Mouse (Mus musculus) liver, postnatal 0 days (tissue): ENCODE measurements around the gene Fam102a.

ENCODE experiments used
- CTCF ChIP-seq: sonication (generic); IDR thresholded peaks from 2 replicates; pipeline ENCODE4 v1.5.1; 2016; ENCODE audit warnings: antibody characterized with exemption, low read depth
- EP300 ChIP-seq: IDR thresholded peaks from 2 replicates; pipeline ENCODE4 v1.6.1; 2016; ENCODE audit warnings: antibody characterized with exemption, low read depth, mild to moderate bottlenecking

DNA sequence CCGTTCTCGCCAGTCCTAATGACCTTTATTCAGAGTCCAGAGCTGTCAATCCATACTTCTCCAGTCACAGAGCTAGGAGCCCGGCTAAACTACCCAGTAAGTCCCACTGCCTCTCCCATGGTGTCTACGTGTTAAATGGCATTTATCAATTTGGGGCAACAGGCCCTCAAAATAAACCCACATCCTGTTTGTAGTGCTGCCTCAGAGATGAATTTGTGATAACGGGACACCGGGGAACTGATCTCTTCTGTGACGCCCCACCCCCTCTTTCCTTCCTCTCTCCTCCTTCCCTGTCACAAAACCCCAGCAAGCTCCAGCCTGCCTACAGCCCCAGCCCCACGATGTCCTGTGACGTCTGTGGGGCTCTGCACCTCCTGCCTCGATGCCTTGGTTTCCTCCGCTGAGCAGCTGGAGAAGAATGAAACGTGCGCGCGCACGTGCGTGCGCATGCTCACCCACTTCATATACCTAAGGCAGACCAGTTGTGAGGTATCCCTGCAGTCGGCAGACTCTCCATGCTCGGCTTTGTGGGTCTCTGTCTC is 39.9 kb upstream of the Fam102a start:
- TF ChIP-seq CTCF (no peak), EP300 (no peak)
